Mouse (Mus musculus): Measurements from ENCODE around the gene Fgd2. TPM values are rescaled to one million over a fixed set of nuclear protein-coding genes. Genes with fewer than 3 reads are reported as not detected.

Fgd2 gene
- polyA plus RNA-seq, 1 experiment from 2014 or later: 4.9 TPM

- Histone ChIP-seq H3K9me3 (replicated peaks; ENCODE audit: control insufficient read depth, low read length) (no peaks in the 10 kb centered on the region), H3K36me3 (ENCODE audit: control insufficient read depth, insufficient read depth) (no peaks in the 10 kb centered on the region), H3K4me2 (ENCODE audit: low read depth, low read length) (peak overlapping the region; percentile 59), H3K27me3 (ENCODE audit: control insufficient read depth, insufficient read depth, low read length) (no peaks in the 10 kb centered on the region), H3K4me3 (ENCODE audit: low read length) (peak overlapping the region; percentile 30), H3K9ac (ENCODE audit: low read length) (peak overlapping the region; percentile 58), H3K4me1 (ENCODE audit: control insufficient read depth, insufficient read depth, low read length) (peaks cover 36% of the 10 kb centered on the region), H3K27ac (ENCODE audit: low read length) (peak overlapping the region; percentile 57)
- WGBS: 3% methylated on average over 26 of the region's 27 CpGs
- ATAC-seq (replicated peaks; ENCODE audit: extremely low read depth, insufficient read depth, low FRiP score): peak; percentile 63
Measured at GRCm38 (mm10) chr17:29397480-29398433, 37.0 kb downstream of the Fgd2 start.

DNA sequence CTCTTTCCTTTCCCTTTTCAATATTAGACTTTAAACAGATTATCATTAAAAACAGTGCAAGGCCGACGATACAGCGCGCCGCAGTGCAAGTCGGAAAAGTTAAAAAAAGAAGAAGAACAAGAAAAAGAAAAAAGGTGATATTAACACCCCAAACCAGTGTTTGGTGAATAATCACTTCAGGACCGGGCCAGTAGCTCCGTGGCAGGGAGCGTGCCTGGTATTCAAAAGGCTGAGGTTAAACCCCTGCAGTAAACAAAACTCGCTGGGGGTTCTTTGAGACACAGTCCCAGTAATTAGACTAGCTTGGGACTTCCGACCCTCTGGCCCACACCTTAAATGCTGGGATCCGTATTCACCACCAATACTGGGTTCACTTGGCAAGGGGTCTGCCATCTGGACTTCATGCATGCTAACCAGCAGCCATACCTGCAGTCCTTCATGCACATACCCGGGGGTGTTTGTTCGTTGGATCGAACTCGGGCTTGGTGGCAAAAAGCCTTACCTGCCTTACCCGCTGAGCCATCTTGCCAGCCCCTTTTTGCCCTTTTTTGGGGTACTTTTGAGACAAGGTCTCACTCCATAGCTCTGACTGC, 37.8 kb downstream of the Fgd2 start:
- 31% methylated on average over 17 of the region's 17 CpGs for WGBS
- peak overlapping the region; percentile 43; the same call in 1 of the 2 replicates for H3K27ac ChIP-seq (ENCODE audit: low read length)
- peak overlapping the region; percentile 58 for H3K9ac ChIP-seq (ENCODE audit: low read length)
- no peaks in the 10 kb centered on the region for H3K36me3 ChIP-seq (ENCODE audit: control insufficient read depth, insufficient read depth)
- no peak for ATAC-seq (replicated peaks; ENCODE audit: extremely low read depth, insufficient read depth, low FRiP score)
- no peaks in the 10 kb centered on the region for H3K27me3 ChIP-seq (ENCODE audit: control insufficient read depth, insufficient read depth, low read length)
- H3K4me2 ChIP-seq (ENCODE audit: low read depth, low read length): peak overlapping the region; percentile 59
- no peaks in the 10 kb centered on the region for H3K9me3 ChIP-seq (replicated peaks; ENCODE audit: control insufficient read depth, low read length)
- H3K4me1 ChIP-seq (ENCODE audit: control insufficient read depth, insufficient read depth, low read length): peaks cover 34% of the 10 kb centered on the region
- peak overlapping the region; percentile 30 for H3K4me3 ChIP-seq (ENCODE audit: low read length)

DNA sequence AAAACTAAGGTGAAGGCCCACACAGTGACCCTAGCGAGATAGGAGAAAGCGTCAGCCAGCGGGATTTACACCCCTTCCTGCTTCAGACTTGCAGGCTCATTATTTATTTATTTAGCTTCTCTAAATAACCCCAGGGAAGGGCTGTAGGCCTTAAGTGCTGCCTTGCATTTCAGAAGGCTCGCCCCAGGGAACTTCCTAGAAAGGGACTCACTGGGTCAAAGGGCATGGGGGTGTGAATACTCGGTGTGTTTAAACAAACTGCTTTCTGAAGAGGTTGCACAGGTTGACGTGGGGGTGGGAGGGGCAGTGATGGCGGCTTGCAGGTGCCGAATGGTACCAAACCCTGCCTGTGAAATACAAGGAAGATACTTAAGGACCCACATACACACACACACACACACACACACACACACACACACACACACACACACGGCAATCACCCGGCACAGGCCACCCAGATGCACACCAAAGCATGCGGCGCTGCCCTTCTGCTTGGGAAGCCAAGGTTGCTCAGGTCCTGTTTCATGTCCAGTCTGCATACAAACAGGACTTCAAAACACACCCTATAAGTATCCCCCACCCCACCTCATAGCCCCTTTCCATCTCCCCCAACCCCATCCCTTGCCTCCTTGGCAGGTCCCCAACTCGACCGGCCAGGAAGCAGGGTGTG, 38.7 kb downstream of the Fgd2 start:
- Histone ChIP-seq H3K36me3 (ENCODE audit: control insufficient read depth, insufficient read depth) (no peaks in the 10 kb centered on the region), H3K9me3 (replicated peaks; ENCODE audit: control insufficient read depth, low read length) (no peaks in the 10 kb centered on the region), H3K27me3 (ENCODE audit: control insufficient read depth, insufficient read depth, low read length) (no peaks in the 10 kb centered on the region), H3K4me2 (ENCODE audit: low read depth, low read length) (no peak overlapping the region), H3K4me3 (ENCODE audit: low read length) (no peak overlapping the region), H3K27ac (ENCODE audit: low read length) (no peak overlapping the region), H3K9ac (ENCODE audit: low read length) (no peak overlapping the region), H3K4me1 (ENCODE audit: control insufficient read depth, insufficient read depth, low read length) (peaks cover 27% of the 10 kb centered on the region)
- WGBS: 64% methylated on average over 14 of the region's 14 CpGs
- ATAC-seq (replicated peaks; ENCODE audit: extremely low read depth, insufficient read depth, low FRiP score): no peak

GRCm38 (mm10) chr17:29400044-29400443, 39.3 kb downstream of the Fgd2 start:
- no peak overlapping the region for H3K9ac ChIP-seq (ENCODE audit: low read length)
- no peaks in the 10 kb centered on the region for H3K36me3 ChIP-seq (ENCODE audit: control insufficient read depth, insufficient read depth)
- peaks cover 25% of the 10 kb centered on the region for H3K4me1 ChIP-seq (ENCODE audit: control insufficient read depth, insufficient read depth, low read length)
- ATAC-seq (replicated peaks; ENCODE audit: extremely low read depth, insufficient read depth, low FRiP score): no peak
- no peak overlapping the region for H3K4me2 ChIP-seq (ENCODE audit: low read depth, low read length)
- H3K27ac ChIP-seq (ENCODE audit: low read length): no peak overlapping the region
- no peaks in the 10 kb centered on the region for H3K9me3 ChIP-seq (replicated peaks; ENCODE audit: control insufficient read depth, low read length)
- H3K27me3 ChIP-seq (ENCODE audit: control insufficient read depth, insufficient read depth, low read length): no peaks in the 10 kb centered on the region
- H3K4me3 ChIP-seq (ENCODE audit: low read length): no peak overlapping the region
- 62% methylated on average over 5 of the region's 5 CpGs for WGBS

- Histone ChIP-seq H3K4me1 (ENCODE audit: control insufficient read depth, insufficient read depth, low read length) (peaks cover 20% of the 10 kb centered on the region), H3K9ac (ENCODE audit: low read length) (no peak overlapping the region), H3K9me3 (replicated peaks; ENCODE audit: control insufficient read depth, low read length) (no peaks in the 10 kb centered on the region), H3K27ac (ENCODE audit: low read length) (0 out of 2 replicates have a peak overlapping the region, but pooled peaks have one; percentile 25), H3K36me3 (ENCODE audit: control insufficient read depth, insufficient read depth) (no peaks in the 10 kb centered on the region), H3K4me3 (ENCODE audit: low read length) (no peak overlapping the region), H3K4me2 (ENCODE audit: low read depth, low read length) (no peak overlapping the region), H3K27me3 (ENCODE audit: control insufficient read depth, insufficient read depth, low read length) (no peaks in the 10 kb centered on the region)
- ATAC-seq (replicated peaks; ENCODE audit: extremely low read depth, insufficient read depth, low FRiP score): no peak
- 73% methylated on average over 15 of the region's 15 CpGs for WGBS
Measured at GRCm38 (mm10) chr17:29401741-29402268, 41.1 kb downstream of the Fgd2 start.

GRCm38 (mm10) chr17:29403179-29403578, 42.5 kb downstream of the Fgd2 start:
- Histone ChIP-seq H3K9me3 (replicated peaks; ENCODE audit: control insufficient read depth, low read length) (no peaks in the 10 kb centered on the region), H3K27ac (ENCODE audit: low read length) (no peak overlapping the region), H3K4me1 (ENCODE audit: control insufficient read depth, insufficient read depth, low read length) (peaks cover 8% of the 10 kb centered on the region), H3K4me3 (ENCODE audit: low read length) (no peak overlapping the region), H3K27me3 (ENCODE audit: control insufficient read depth, insufficient read depth, low read length) (no peaks in the 10 kb centered on the region), H3K9ac (ENCODE audit: low read length) (no peak overlapping the region), H3K4me2 (ENCODE audit: low read depth, low read length) (no peak overlapping the region), H3K36me3 (ENCODE audit: control insufficient read depth, insufficient read depth) (no peaks in the 10 kb centered on the region)
- 71% methylated on average over 1 of the region's 1 CpGs for WGBS
- no peak for ATAC-seq (replicated peaks; ENCODE audit: extremely low read depth, insufficient read depth, low FRiP score)

DNA sequence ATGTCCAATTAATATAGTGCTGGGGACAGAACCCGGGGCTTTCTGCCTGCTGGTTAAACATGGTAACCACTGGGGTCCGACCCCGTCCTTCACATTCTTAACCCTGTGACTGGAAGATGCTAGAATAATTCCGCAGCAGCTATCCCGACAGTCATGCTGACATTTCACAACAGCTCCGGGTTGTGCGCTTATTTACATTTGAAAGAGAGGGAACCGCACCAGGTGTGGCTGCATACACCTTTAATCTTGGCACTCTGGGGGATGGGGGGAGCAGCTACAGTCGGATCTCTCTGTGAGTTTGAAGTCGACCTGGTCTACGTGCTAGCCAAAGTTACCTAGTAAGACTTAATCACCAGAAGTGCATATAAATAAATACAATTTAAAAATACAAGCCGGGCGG, 44.8 kb downstream of the Fgd2 start:
- no peak for ATAC-seq (replicated peaks; ENCODE audit: extremely low read depth, insufficient read depth, low FRiP score)
- 56% methylated on average over 13 of the region's 13 CpGs for WGBS
- Histone ChIP-seq H3K4me3 (ENCODE audit: low read length) (no peak overlapping the region), H3K9me3 (replicated peaks; ENCODE audit: control insufficient read depth, low read length) (no peaks in the 10 kb centered on the region), H3K27me3 (ENCODE audit: control insufficient read depth, insufficient read depth, low read length) (no peaks in the 10 kb centered on the region), H3K9ac (ENCODE audit: low read length) (no peak overlapping the region), H3K4me1 (ENCODE audit: control insufficient read depth, insufficient read depth, low read length) (0 out of 2 replicates have a peak, but pooled peaks cover 2% of the 10 kb centered on the region), H3K27ac (ENCODE audit: low read length) (no peak overlapping the region), H3K36me3 (ENCODE audit: control insufficient read depth, insufficient read depth) (no peaks in the 10 kb centered on the region), H3K4me2 (ENCODE audit: low read depth, low read length) (no peak overlapping the region)

GRCm38 (mm10) chr17:29406077-29406476, 45.4 kb downstream of the Fgd2 start:
- Histone ChIP-seq H3K9me3 (replicated peaks; ENCODE audit: control insufficient read depth, low read length) (no peaks in the 10 kb centered on the region), H3K27me3 (ENCODE audit: control insufficient read depth, insufficient read depth, low read length) (no peaks in the 10 kb centered on the region), H3K4me2 (ENCODE audit: low read depth, low read length) (no peak overlapping the region), H3K4me1 (ENCODE audit: control insufficient read depth, insufficient read depth, low read length) (0 out of 2 replicates have a peak, but pooled peaks cover 2% of the 10 kb centered on the region), H3K9ac (ENCODE audit: low read length) (no peak overlapping the region), H3K4me3 (ENCODE audit: low read length) (no peak overlapping the region), H3K27ac (ENCODE audit: low read length) (no peak overlapping the region), H3K36me3 (ENCODE audit: control insufficient read depth, insufficient read depth) (no peaks in the 10 kb centered on the region)
- no peak for ATAC-seq (replicated peaks; ENCODE audit: extremely low read depth, insufficient read depth, low FRiP score)
- 71% methylated on average over 6 of the region's 6 CpGs for WGBS
